Mouse (Mus musculus): ENCODE measurements around the gene Kmt2b. TPM values are rescaled to one million over a fixed set of nuclear protein-coding genes. Genes with fewer than 3 reads are reported as not detected.

Kmt2b gene
- polyA plus RNA-seq, 1 experiment: 14.4 TPM

GRCm38 (mm10) chr7:30562526-30563116 is 25.9 kb downstream of the Kmt2b start:
- Histone ChIP-seq H3K79me3 (ENCODE audit: low read depth) (peaks cover 7% of the 10 kb centered on the region), H3K27me3 (ENCODE audit: control insufficient read depth, insufficient read depth, insufficient read length) (no peaks in the 10 kb centered on the region), H3K79me2 (ENCODE audit: control insufficient read depth, insufficient read depth) (peaks cover 45% of the 10 kb centered on the region), H3ac (ENCODE audit: control insufficient read depth, insufficient read length, low read depth) (peak overlapping the region; percentile 71), H3K36me3 (ENCODE audit: control insufficient read depth, insufficient read depth) (peaks cover 6% of the 10 kb centered on the region), H3K4me3 (ENCODE audit: insufficient read depth, poor library complexity, severe bottlenecking) (peak overlapping the region; percentile 90)
- TF ChIP-seq CTCF (IDR thresholded peaks at IDR 0.05; ENCODE audit: control insufficient read depth, insufficient read depth, insufficient read length): no peak
- TF ChIP-seq FOSL1 (IDR thresholded peaks at IDR 0.05; ENCODE audit: insufficient read depth, low read length, poor library complexity, severe bottlenecking): no peak
- TF ChIP-seq CEBPB (IDR thresholded peaks at IDR 0.05; ENCODE audit: low read depth): no peak
- no peak for TF ChIP-seq USF1 (IDR thresholded peaks at IDR 0.05; ENCODE audit: low read depth)
- no peak for TF ChIP-seq MYOG (IDR thresholded peaks at IDR 0.05; ENCODE audit: control insufficient read depth, extremely low read depth, insufficient read length)
- no peak for TF ChIP-seq MAX (IDR thresholded peaks at IDR 0.05)
- TF ChIP-seq MYOD1 (IDR thresholded peaks at IDR 0.05; ENCODE audit: control insufficient read depth, insufficient read length, low read depth): no peak

- Histone ChIP-seq H3K36me3 (ENCODE audit: control insufficient read depth, insufficient read depth) (peaks cover 7% of the 10 kb centered on the region), H3K4me3 (ENCODE audit: insufficient read depth, poor library complexity, severe bottlenecking) (no peak overlapping the region), H3K79me3 (ENCODE audit: low read depth) (peaks cover 7% of the 10 kb centered on the region), H3ac (ENCODE audit: control insufficient read depth, insufficient read length, low read depth) (no peak overlapping the region), H3K27me3 (ENCODE audit: control insufficient read depth, insufficient read depth, insufficient read length) (no peaks in the 10 kb centered on the region), H3K79me2 (ENCODE audit: control insufficient read depth, insufficient read depth) (peaks cover 46% of the 10 kb centered on the region)
- TF ChIP-seq CEBPB (IDR thresholded peaks at IDR 0.05; ENCODE audit: low read depth): no peak
- no peak for TF ChIP-seq CTCF (IDR thresholded peaks at IDR 0.05; ENCODE audit: control insufficient read depth, insufficient read depth, insufficient read length)
- TF ChIP-seq MYOG (IDR thresholded peaks at IDR 0.05; ENCODE audit: control insufficient read depth, extremely low read depth, insufficient read length): no peak
Measured at GRCm38 (mm10) chr7:30560296-30560695, 28.2 kb downstream of the Kmt2b start.

GRCm38 (mm10) chr7:30559443-30559954 is 29.0 kb downstream of the Kmt2b start, which contains the start of gene Lin37:
Gene Lin37, minus strand, starts transcription at chr7:30559838.
- Histone ChIP-seq H3K36me3 (ENCODE audit: control insufficient read depth, insufficient read depth) (peaks cover 7% of the 10 kb centered on the region), H3ac (ENCODE audit: control insufficient read depth, insufficient read length, low read depth) (peak within 1 kb of the TSS; percentile 87), H3K79me2 (ENCODE audit: control insufficient read depth, insufficient read depth) (peaks cover 45% of the 10 kb centered on the region), H3K4me3 (ENCODE audit: insufficient read depth, poor library complexity, severe bottlenecking) (peak within 1 kb of the TSS; percentile 53), H3K79me3 (ENCODE audit: low read depth) (peaks cover 7% of the 10 kb centered on the region), H3K27me3 (ENCODE audit: control insufficient read depth, insufficient read depth, insufficient read length) (no peaks in the 10 kb centered on the region)
- TF ChIP-seq FOSL1 (IDR thresholded peaks at IDR 0.05; ENCODE audit: insufficient read depth, low read length, poor library complexity, severe bottlenecking): no peak
- TF ChIP-seq CEBPB (IDR thresholded peaks at IDR 0.05; ENCODE audit: low read depth): no peak
- no peak for TF ChIP-seq USF1 (IDR thresholded peaks at IDR 0.05; ENCODE audit: low read depth)
- no peak for TF ChIP-seq CTCF (IDR thresholded peaks at IDR 0.05; ENCODE audit: control insufficient read depth, insufficient read depth, insufficient read length)

GRCm38 (mm10) chr7:30558656-30559442 is 29.7 kb downstream of the Kmt2b start:
- H3K79me2 ChIP-seq (ENCODE audit: control insufficient read depth, insufficient read depth): peaks cover 44% of the 10 kb centered on the region
- no peaks in the 10 kb centered on the region for H3K27me3 ChIP-seq (ENCODE audit: control insufficient read depth, insufficient read depth, insufficient read length)
- TF ChIP-seq MYOG (IDR thresholded peaks at IDR 0.05; ENCODE audit: control insufficient read depth, extremely low read depth, insufficient read length): no peak
- TF ChIP-seq CEBPB (IDR thresholded peaks at IDR 0.05; ENCODE audit: low read depth): no peak
- no peak for TF ChIP-seq CTCF (IDR thresholded peaks at IDR 0.05; ENCODE audit: control insufficient read depth, insufficient read depth, insufficient read length)
- no peak for TF ChIP-seq FOSL1 (IDR thresholded peaks at IDR 0.05; ENCODE audit: insufficient read depth, low read length, poor library complexity, severe bottlenecking)
- TF ChIP-seq MAX (IDR thresholded peaks at IDR 0.05): no peak
- no peak for TF ChIP-seq MYOD1 (IDR thresholded peaks at IDR 0.05; ENCODE audit: control insufficient read depth, insufficient read length, low read depth)
- no peak for TF ChIP-seq USF1 (IDR thresholded peaks at IDR 0.05; ENCODE audit: low read depth)
- peaks cover 7% of the 10 kb centered on the region for H3K36me3 ChIP-seq (ENCODE audit: control insufficient read depth, insufficient read depth)
- H3K4me3 ChIP-seq (ENCODE audit: insufficient read depth, poor library complexity, severe bottlenecking): peak overlapping the region; percentile 53
- peak overlapping the region; percentile 87 for H3ac ChIP-seq (ENCODE audit: control insufficient read depth, insufficient read length, low read depth)
- peaks cover 7% of the 10 kb centered on the region for H3K79me3 ChIP-seq (ENCODE audit: low read depth)

- peak overlapping the region; percentile 53 for H3K4me3 ChIP-seq (ENCODE audit: insufficient read depth, poor library complexity, severe bottlenecking)
- H3ac ChIP-seq (ENCODE audit: control insufficient read depth, insufficient read length, low read depth): no peak overlapping the region
- no peaks in the 10 kb centered on the region for H3K27me3 ChIP-seq (ENCODE audit: control insufficient read depth, insufficient read depth, insufficient read length)
- peaks cover 7% of the 10 kb centered on the region for H3K79me3 ChIP-seq (ENCODE audit: low read depth)
- H3K36me3 ChIP-seq (ENCODE audit: control insufficient read depth, insufficient read depth): peaks cover 7% of the 10 kb centered on the region
- peaks cover 45% of the 10 kb centered on the region for H3K79me2 ChIP-seq (ENCODE audit: control insufficient read depth, insufficient read depth)
- TF ChIP-seq USF1 (IDR thresholded peaks at IDR 0.05; ENCODE audit: low read depth): no peak
- TF ChIP-seq CTCF (IDR thresholded peaks at IDR 0.05; ENCODE audit: control insufficient read depth, insufficient read depth, insufficient read length): no peak
- TF ChIP-seq FOSL1 (IDR thresholded peaks at IDR 0.05; ENCODE audit: insufficient read depth, low read length, poor library complexity, severe bottlenecking): no peak
- no peak for TF ChIP-seq MYOD1 (IDR thresholded peaks at IDR 0.05; ENCODE audit: control insufficient read depth, insufficient read length, low read depth)
- no peak for TF ChIP-seq MAX (IDR thresholded peaks at IDR 0.05)
- no peak for TF ChIP-seq CEBPB (IDR thresholded peaks at IDR 0.05; ENCODE audit: low read depth)
- TF ChIP-seq MYOG (IDR thresholded peaks at IDR 0.05; ENCODE audit: control insufficient read depth, extremely low read depth, insufficient read length): no peak
Measured at GRCm38 (mm10) chr7:30557901-30558514, 30.5 kb downstream of the Kmt2b start.

Measured in C2C12 (cell line).